In the genomic region with DNA sequence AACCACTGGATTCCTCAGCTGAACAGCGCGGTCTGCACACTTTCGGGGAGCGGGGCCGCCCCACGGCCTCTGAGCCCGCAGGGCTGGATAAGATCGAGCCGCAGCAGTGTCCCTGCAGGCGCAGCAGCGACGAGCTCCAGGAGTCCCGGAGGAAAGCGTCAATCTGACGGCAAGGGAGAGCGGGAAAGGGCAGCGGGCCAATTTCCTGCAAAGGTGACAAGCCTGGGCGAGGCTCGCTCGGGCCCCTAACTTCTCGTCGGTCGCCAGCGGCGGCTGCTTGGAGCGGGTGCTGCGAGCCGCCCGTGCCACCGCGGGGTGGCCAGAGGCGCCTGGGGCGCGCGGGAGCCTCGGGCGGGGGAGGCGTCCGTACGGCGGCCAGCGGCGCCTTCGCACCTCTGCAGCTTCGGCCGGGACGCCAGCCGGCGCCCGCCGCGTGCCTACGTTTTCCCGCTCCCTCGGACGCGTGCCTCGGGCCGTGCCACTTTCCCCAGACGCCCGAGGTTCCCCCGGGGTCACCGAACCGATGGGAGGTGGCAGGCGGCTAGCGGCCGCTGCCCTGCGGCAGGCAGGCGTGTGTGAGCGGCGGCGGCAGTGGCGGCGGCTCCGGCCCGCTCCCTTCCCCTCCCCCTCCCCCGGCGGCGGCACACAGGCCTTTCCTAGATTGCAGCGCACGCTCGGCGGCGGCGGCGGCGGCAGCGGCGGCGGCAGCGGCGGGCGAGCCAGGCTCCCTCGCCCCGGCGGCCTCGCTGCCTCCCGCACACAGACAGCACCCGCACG, we compare ENCODE assay signal across 8 mouse cellular contexts. TPM values are rescaled to one million over a fixed set of nuclear protein-coding genes. Genes with fewer than 3 reads are reported as not detected.
DNase-seq lines count a peak whose midpoint lies in the region; ATAC-seq and TF ChIP-seq lines count a peak whose summit lies in the region.

No protein-coding gene starts in this region.

- peak; percentile 53; the same call in 1 of the 2 replicates for ATAC-seq in intestine, embryonic 14.5 days (replicated peaks; ENCODE audit: low FRiP score, low TSS enrichment, low read depth)

- no peak for TF ChIP-seq CTCF in small intestine, adult 2 months (IDR thresholded peaks at IDR 0.05; ENCODE audit: extremely low read depth, insufficient read length, insufficient replicate concordance, low read depth, low read length)

- no peaks in the 10 kb centered on the region for H3K4me1 ChIP-seq in intestine, embryonic 14.5 days (replicated peaks; ENCODE audit: control insufficient read depth, insufficient read depth, low read length)
- peaks cover 8% of the 10 kb centered on the region for H3K4me1 ChIP-seq in midbrain, embryonic 10.5 days
- H3K4me1 ChIP-seq in small intestine, adult 2 months (ENCODE audit: control insufficient read depth, insufficient read depth, insufficient read length, low read length) = peaks cover 2% of the 10 kb centered on the region; the same call in 1 of the 2 replicates

- 0 out of 2 replicates have a peak overlapping the region, but pooled peaks have one; percentile 16 for H3K9ac ChIP-seq in intestine, embryonic 14.5 days (ENCODE audit: low read length)

- no peaks in the 10 kb centered on the region for H3K36me3 ChIP-seq in intestine, embryonic 14.5 days (ENCODE audit: control insufficient read depth, insufficient read depth, low read length)
- H3K36me3 ChIP-seq in midbrain, embryonic 10.5 days = no peaks in the 10 kb centered on the region
- H3K36me3 ChIP-seq in small intestine, adult 2 months (ENCODE audit: control insufficient read depth, insufficient read depth, low read length) = no peaks in the 10 kb centered on the region

- no peaks in the 10 kb centered on the region for H3K9me3 ChIP-seq in intestine, embryonic 14.5 days (ENCODE audit: control insufficient read depth, low read length)
- H3K9me3 ChIP-seq in midbrain, embryonic 10.5 days (replicated peaks) = peaks cover 15% of the 10 kb centered on the region

- no peak for TF ChIP-seq POLR2A in small intestine, adult 2 months (IDR thresholded peaks at IDR 0.05; ENCODE audit: low read depth, low read length)

- peak overlapping the region; percentile 36 for H3K4me3 ChIP-seq in intestine, embryonic 14.5 days (ENCODE audit: low read depth, low read length)
- H3K4me3 ChIP-seq in midbrain, embryonic 10.5 days = peak overlapping the region; percentile 62
- peak overlapping the region; percentile 63 for H3K4me3 ChIP-seq in small intestine, adult 2 months (ENCODE audit: low read depth, low read length)

- H3K27me3 ChIP-seq in intestine, embryonic 14.5 days (replicated peaks; ENCODE audit: control insufficient read depth, insufficient read depth, low read length) = peaks cover 48% of the 10 kb centered on the region
- peaks cover 99% of the 10 kb centered on the region for H3K27me3 ChIP-seq in midbrain, embryonic 10.5 days (ENCODE audit: low read depth, poor library complexity, severe bottlenecking)
- peaks cover 13% of the 10 kb centered on the region for H3K27me3 ChIP-seq in small intestine, adult 2 months (ENCODE audit: control insufficient read depth, insufficient read depth, low read length)

- intact Hi-C loops in gastrocnemius, postnatal 14 days (cut with DNase I; ENCODE audit: low total_unique reads) = no loop called here
- intact Hi-C loops in left cerebral cortex, postnatal 25 days (cut with DNase I) = loop anchor here (10.0 kb wide), 1 partner anchor 215 kb away; a partner anchor contains a TSS

- DNase-seq in adrenal gland, adult 8-10 months = peak; percentile 32
- peak; percentile 61 to 78 for DNase-seq in cerebellum, postnatal 14 days
- DNase-seq in gastrocnemius, postnatal 14 days = peak; percentile 29
- peak; percentile 66 for DNase-seq in intestine, embryonic 14.5 days (ENCODE audit: low spot score)
- DNase-seq in left cerebral cortex, postnatal 25 days (ENCODE audit: low spot score in 2 of 2) = peak; percentile 21 to 30
- peak; percentile 54 for DNase-seq in midbrain, embryonic 10.5 days (ENCODE audit: low spot score)
- no peak for DNase-seq in natural killer cell, adult 2 months (ENCODE audit: low spot score in 2 of 2)

- 12% methylated on average over 49 of the region's 100 CpGs for WGBS in intestine, embryonic 14.5 days
- 27% methylated on average over 72 of the region's 100 CpGs for WGBS in midbrain, embryonic 10.5 days
- 19% methylated on average over 79 of the region's 100 CpGs for WGBS in small intestine, adult 2 months

- no peak overlapping the region for H3K27ac ChIP-seq in intestine, embryonic 14.5 days (ENCODE audit: low read depth)
- H3K27ac ChIP-seq in midbrain, embryonic 10.5 days (replicated peaks) = peak overlapping the region; percentile 81
- no peak overlapping the region for H3K27ac ChIP-seq in small intestine, adult 2 months (ENCODE audit: insufficient read depth, low read depth, low read length)

- peak overlapping the region; percentile 61 for H3K4me2 ChIP-seq in intestine, embryonic 14.5 days (ENCODE audit: low read length)

RNA-seq across cellular contexts. Expression of a gene that starts 1.2 kb away (rescaled TPM):
- 10 to 100 TPM; 12.0 to 16.8 (median 13.1) TPM for total RNA-seq in adrenal gland, adult 8-10 months (2022)
- total RNA-seq in gastrocnemius, postnatal 14 days (2021) = under 1 TPM; 0.13 to 0.25 TPM
- 0.77 and 0.84 TPM in 2 replicates for polyA plus RNA-seq in intestine, embryonic 14.5 days (2014; fragmentation: Nextera tagmentation; extraction: Ambion mirVana)
- total RNA-seq in left cerebral cortex, postnatal 25 days (2021) = 10 to 100 TPM; 28.8 to 29.8 TPM
- 0.58 and 0.86 TPM in 2 replicates for polyA plus RNA-seq in midbrain, embryonic 10.5 days (2016; fragmentation: Nextera tagmentation; extraction: Ambion mirVana)
- 0.08 TPM in 1 of 2 replicates, not detected in the other for polyA plus RNA-seq in small intestine, adult 2 months (2012; rRNA removed)

Comparison
In these comparisons a context has a peak if more than half of its experiments do, and no peak if none do; other contexts are left out.
1. DNase-seq: peak in adrenal gland, adult 8-10 months (single experiment), cerebellum, postnatal 14 days (2 of 2), gastrocnemius, postnatal 14 days (single experiment), intestine, embryonic 14.5 days (single experiment), left cerebral cortex, postnatal 25 days (2 of 2) and midbrain, embryonic 10.5 days (single experiment); none in natural killer cell, adult 2 months (0 of 2).
2. RNA of a gene that starts 1.2 kb away (total RNA-seq): 28.8 to 29.8 TPM in left cerebral cortex, postnatal 25 days and 12.0 to 16.8 TPM in adrenal gland, adult 8-10 months; 0.13 to 0.25 TPM in gastrocnemius, postnatal 14 days; every median in the first group is over 10 times any median in the second.
3. Peak in every context shown above with its lines, with median percentiles within 50 percentile points of each other: H3K4me3 ChIP-seq.